Mouse (Mus musculus): ENCODE results near the gene Nfkbil1.

- TF ChIP-seq CTCF (IDR thresholded peaks at IDR 0.05; ENCODE audit: low read depth, low read length) (peak; percentile 91), EP300 (IDR thresholded peaks at IDR 0.05; ENCODE audit: insufficient read depth, low read depth, low read length) (no peak)
These were observed 776 bp upstream of the Nfkbil1 start for GRCm38 (mm10) chr17:35236390-35236746.
